Mouse (Mus musculus): Measurements from ENCODE around the gene Ppp3ca.

The Ppp3ca gene

DNA sequence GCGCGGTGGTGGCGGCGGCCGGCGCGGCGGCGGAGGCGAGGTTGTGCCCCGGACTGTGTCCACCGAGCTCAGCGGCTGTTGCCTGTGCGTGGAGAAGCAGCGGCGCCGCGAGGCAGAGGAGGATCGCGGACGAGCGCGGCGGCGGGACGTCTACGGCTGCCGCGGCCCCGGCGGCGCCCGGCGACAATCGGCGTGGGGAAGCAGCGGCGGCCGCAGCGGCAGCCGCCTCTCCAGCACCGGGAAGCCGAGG lies at the start of gene Ppp3ca:
Gene Ppp3ca (plus strand): TSS at position 15 of the 250 bp plus-strand sequence.
- peaks cover 7% of the 10 kb centered on the region for H3K27me3 ChIP-seq (ENCODE audit: insufficient read depth, low read length)
- no peaks in the 10 kb centered on the region for H3K36me3 ChIP-seq (ENCODE audit: insufficient read depth, low read length)

DNA sequence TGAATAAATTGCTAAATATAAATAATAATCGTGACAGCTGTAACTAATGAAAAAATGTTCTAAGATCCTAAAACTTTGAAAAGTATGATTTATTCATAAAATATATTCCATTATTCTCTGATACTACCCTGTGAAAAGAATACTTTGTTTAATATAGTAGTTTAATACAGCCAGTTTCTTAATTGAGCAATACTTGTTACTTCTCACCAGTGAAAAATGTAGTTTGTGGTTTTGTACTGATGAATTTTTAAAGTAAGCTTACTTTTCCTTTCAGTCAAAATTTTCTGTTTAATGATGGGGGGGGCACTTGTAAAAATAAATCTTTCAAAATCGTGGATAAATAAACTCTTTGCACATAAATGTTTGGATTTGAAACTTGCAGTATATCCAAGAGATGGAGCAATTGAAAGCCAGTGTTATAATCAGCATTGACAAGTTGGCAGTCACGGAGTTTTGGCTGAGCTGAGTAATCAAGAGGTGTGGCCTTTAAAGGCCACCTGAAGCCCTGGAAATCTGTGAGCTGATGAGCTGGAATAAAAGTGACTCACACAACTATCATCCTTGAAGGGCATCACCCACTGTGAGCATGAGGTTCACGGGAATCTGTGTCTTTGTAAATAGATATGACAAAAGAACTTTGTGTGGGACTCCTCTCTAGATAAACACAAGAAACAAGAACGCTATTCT lies 29.2 kb upstream of the Ppp3ca start:
- H3K9me3 ChIP-seq (ENCODE audit: low read length): no peaks in the 10 kb centered on the region
- TF ChIP-seq POU5F1 (IDR thresholded peaks at IDR 0.05; ENCODE audit: borderline replicate concordance, low read length) (no peak), NANOG (IDR thresholded peaks at IDR 0.05; ENCODE audit: borderline replicate concordance, low read length) (no peak), CTCF (conservative IDR thresholded peaks at IDR 0.05; ENCODE audit: low read length) (no peak)
- no peaks in the 10 kb centered on the region for H3K27me3 ChIP-seq (ENCODE audit: insufficient read depth, low read length)
- H3K4me1 ChIP-seq (replicated peaks; ENCODE audit: low read depth, low read length): no peaks in the 10 kb centered on the region
- H3K36me3 ChIP-seq (ENCODE audit: insufficient read depth, low read length): no peaks in the 10 kb centered on the region
- H3K4me3 ChIP-seq (replicated peaks; ENCODE audit: low read length): no peak overlapping the region

More for the DNA sequence above, at the start of gene Ppp3ca:
- H3K4me3 ChIP-seq (replicated peaks; ENCODE audit: low read length): peak within 1 kb of the TSS; percentile 92
- no peak for TF ChIP-seq NANOG (IDR thresholded peaks at IDR 0.05; ENCODE audit: borderline replicate concordance, low read length)
- TF ChIP-seq CTCF (conservative IDR thresholded peaks at IDR 0.05; ENCODE audit: low read length): no peak
- no peak for TF ChIP-seq POU5F1 (IDR thresholded peaks at IDR 0.05; ENCODE audit: borderline replicate concordance, low read length)
- peaks cover 20% of the 10 kb centered on the region for H3K4me1 ChIP-seq (replicated peaks; ENCODE audit: low read depth, low read length)
- H3K9me3 ChIP-seq (ENCODE audit: low read length): no peaks in the 10 kb centered on the region

DNA sequence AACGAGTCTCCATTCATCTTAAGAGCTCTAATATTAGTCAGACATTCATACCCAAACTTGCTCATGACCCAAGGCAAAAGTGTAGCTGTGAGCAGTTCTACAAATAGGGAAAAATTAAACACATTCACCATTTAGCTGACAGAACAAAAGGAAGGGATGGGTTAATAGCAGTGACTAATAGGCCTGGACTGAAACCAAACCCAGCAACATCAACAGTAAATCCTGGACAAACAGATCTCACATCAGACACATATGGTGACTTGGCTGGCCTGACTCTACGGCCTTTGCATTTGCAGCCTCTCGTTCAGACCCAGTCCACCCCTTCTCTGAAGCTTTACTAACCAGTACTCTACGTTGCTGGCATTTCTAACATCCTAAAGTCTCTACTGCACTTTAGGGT lies 19.0 kb upstream of the Ppp3ca start:
- no peaks in the 10 kb centered on the region for H3K9me3 ChIP-seq (ENCODE audit: low read length)
- H3K4me1 ChIP-seq (replicated peaks; ENCODE audit: low read depth, low read length): peaks cover 9% of the 10 kb centered on the region
- TF ChIP-seq CTCF (conservative IDR thresholded peaks at IDR 0.05; ENCODE audit: low read length) (no peak), POU5F1 (IDR thresholded peaks at IDR 0.05; ENCODE audit: borderline replicate concordance, low read length) (no peak)
- H3K4me3 ChIP-seq (replicated peaks; ENCODE audit: low read length): no peak overlapping the region
- no peaks in the 10 kb centered on the region for H3K36me3 ChIP-seq (ENCODE audit: insufficient read depth, low read length)
- no peaks in the 10 kb centered on the region for H3K27me3 ChIP-seq (ENCODE audit: insufficient read depth, low read length)

DNA sequence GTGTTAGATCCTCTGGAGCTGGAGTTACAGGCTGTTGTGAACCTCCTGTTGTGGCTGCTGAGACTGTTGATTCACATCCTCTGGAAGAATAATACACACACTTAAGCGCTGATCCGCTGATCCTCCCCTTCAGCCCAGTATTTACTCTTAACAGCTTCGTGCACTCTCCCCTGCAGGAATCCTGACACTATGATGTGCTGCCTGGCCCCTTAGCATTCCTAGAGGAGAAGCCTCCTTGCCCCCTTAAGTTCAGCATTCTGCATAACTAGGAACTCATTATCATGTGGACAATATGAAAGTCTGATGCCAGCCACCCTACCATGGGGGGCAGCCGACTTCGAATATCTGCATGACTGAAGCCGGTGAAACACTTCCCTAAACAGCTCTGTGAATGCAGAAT lies 18.4 kb upstream of the Ppp3ca start:
- Histone ChIP-seq H3K4me3 (replicated peaks; ENCODE audit: low read length) (no peak overlapping the region), H3K4me1 (replicated peaks; ENCODE audit: low read depth, low read length) (peaks cover 9% of the 10 kb centered on the region), H3K36me3 (ENCODE audit: insufficient read depth, low read length) (no peaks in the 10 kb centered on the region), H3K9me3 (ENCODE audit: low read length) (no peaks in the 10 kb centered on the region), H3K27me3 (ENCODE audit: insufficient read depth, low read length) (no peaks in the 10 kb centered on the region)
- TF ChIP-seq NANOG (IDR thresholded peaks at IDR 0.05; ENCODE audit: borderline replicate concordance, low read length): no peak
- no peak for TF ChIP-seq CTCF (conservative IDR thresholded peaks at IDR 0.05; ENCODE audit: low read length)
- TF ChIP-seq POU5F1 (IDR thresholded peaks at IDR 0.05; ENCODE audit: borderline replicate concordance, low read length): no peak

DNA sequence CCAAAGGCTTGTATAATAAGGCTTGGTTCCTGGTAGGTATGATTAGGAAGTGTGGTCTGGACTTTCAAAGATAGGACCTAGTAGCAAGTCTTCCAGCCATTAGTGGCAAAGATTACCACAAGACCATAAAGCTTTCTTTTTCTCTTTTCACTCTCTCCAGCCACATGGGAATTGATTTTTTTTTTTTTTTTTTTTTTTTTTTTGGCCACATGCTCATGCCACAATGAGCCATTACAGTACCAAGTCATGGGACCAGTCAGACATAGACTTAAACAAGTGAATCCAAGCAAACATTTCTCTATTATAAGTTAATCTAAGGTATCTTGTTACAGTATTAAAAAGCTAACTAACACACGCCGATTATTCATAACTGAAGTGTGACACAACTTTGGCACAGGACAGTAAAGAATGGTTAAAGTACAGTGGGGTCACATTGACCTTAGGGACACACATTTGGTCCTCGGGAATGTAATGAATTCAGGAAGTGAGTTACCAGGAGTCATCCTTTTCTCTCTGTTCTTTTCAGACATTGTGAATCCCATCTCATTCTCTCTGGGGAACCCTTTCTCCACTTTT lies 13.4 kb upstream of the Ppp3ca start:
- TF ChIP-seq CTCF (conservative IDR thresholded peaks at IDR 0.05; ENCODE audit: low read length) (no peak), POU5F1 (IDR thresholded peaks at IDR 0.05; ENCODE audit: borderline replicate concordance, low read length) (no peak), NANOG (IDR thresholded peaks at IDR 0.05; ENCODE audit: borderline replicate concordance, low read length) (no peak)
- Histone ChIP-seq H3K36me3 (ENCODE audit: insufficient read depth, low read length) (no peaks in the 10 kb centered on the region), H3K27me3 (ENCODE audit: insufficient read depth, low read length) (no peaks in the 10 kb centered on the region), H3K9me3 (ENCODE audit: low read length) (no peaks in the 10 kb centered on the region), H3K4me3 (replicated peaks; ENCODE audit: low read length) (no peak overlapping the region), H3K4me1 (replicated peaks; ENCODE audit: low read depth, low read length) (peaks cover 1% of the 10 kb centered on the region; the same call in 1 of the 2 replicates)

DNA sequence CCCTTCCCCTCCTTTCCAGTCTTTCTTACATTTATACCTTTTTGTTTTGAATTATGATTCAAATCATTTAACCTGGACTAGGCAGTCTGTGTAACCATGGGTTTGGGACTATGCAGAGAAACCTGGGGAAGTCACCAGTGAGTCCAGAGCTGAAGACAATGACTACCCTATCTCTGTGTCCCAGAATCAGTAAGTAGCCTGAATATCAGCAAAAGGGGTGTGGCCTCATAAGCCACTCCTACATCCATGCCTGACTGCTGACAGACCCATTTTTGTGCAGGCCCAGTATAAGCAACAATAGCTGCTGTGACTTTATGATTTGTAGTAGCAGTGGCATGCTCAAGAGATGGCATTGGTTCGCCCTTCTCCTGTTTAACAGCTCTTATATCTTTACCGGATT lies 11.2 kb upstream of the Ppp3ca start:
- no peak overlapping the region for H3K4me3 ChIP-seq (replicated peaks; ENCODE audit: low read length)
- H3K4me1 ChIP-seq (replicated peaks; ENCODE audit: low read depth, low read length): no peaks in the 10 kb centered on the region
- no peaks in the 10 kb centered on the region for H3K36me3 ChIP-seq (ENCODE audit: insufficient read depth, low read length)
- TF ChIP-seq POU5F1 (IDR thresholded peaks at IDR 0.05; ENCODE audit: borderline replicate concordance, low read length) (no peak), NANOG (IDR thresholded peaks at IDR 0.05; ENCODE audit: borderline replicate concordance, low read length) (no peak)
- H3K27me3 ChIP-seq (ENCODE audit: insufficient read depth, low read length): no peaks in the 10 kb centered on the region
- no peaks in the 10 kb centered on the region for H3K9me3 ChIP-seq (ENCODE audit: low read length)

DNA sequence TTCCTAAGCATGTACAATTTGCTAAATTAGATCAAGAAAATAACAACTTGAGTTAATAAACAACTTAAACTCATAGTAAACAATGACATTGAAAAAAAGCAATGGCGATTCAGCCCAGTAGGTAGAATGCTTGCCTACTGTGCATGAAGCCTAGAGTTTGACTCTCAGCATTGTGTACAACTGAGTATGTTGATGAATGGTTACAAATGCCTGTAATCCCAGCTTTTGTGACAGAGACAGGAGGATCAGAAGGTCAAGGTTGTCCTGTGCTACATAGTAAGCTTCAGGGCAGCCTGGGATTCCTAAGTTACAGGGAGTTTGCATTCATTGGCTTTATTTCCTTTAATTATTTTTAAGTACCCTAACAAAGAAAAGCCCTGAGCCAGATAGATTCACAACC lies 4.8 kb upstream of the Ppp3ca start:
- no peaks in the 10 kb centered on the region for H3K9me3 ChIP-seq (ENCODE audit: low read length)
- H3K36me3 ChIP-seq (ENCODE audit: insufficient read depth, low read length): no peaks in the 10 kb centered on the region
- no peak overlapping the region for H3K4me3 ChIP-seq (replicated peaks; ENCODE audit: low read length)
- TF ChIP-seq NANOG (IDR thresholded peaks at IDR 0.05; ENCODE audit: borderline replicate concordance, low read length): peak; percentile 95
- no peak for TF ChIP-seq CTCF (conservative IDR thresholded peaks at IDR 0.05; ENCODE audit: low read length)
- TF ChIP-seq POU5F1 (IDR thresholded peaks at IDR 0.05; ENCODE audit: borderline replicate concordance, low read length): no peak
- peaks cover 12% of the 10 kb centered on the region for H3K4me1 ChIP-seq (replicated peaks; ENCODE audit: low read depth, low read length)
- no peaks in the 10 kb centered on the region for H3K27me3 ChIP-seq (ENCODE audit: insufficient read depth, low read length)

DNA sequence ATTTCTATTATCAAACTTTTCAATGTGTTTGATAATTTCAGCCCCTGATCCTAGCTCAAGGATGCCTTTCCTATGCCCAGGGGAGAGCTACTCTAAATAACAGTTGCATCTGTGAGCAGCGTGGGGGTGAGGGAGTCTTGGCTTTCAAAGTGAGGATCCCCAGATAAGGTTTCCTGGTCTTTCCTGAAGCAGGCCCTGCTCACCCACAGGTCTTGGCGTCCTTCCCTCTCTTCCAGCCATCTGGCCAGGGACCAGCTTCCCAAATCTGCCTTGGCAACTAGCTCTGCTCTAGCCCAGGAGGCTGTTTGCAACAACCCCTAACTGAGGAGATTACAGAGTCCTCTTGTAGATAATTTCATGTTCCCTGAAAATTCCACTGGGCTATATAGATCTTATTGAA lies 1.9 kb upstream of the Ppp3ca start:
- H3K9me3 ChIP-seq (ENCODE audit: low read length): no peaks in the 10 kb centered on the region
- peaks cover 20% of the 10 kb centered on the region for H3K4me1 ChIP-seq (replicated peaks; ENCODE audit: low read depth, low read length)
- TF ChIP-seq POU5F1 (IDR thresholded peaks at IDR 0.05; ENCODE audit: borderline replicate concordance, low read length) (no peak), NANOG (IDR thresholded peaks at IDR 0.05; ENCODE audit: borderline replicate concordance, low read length) (no peak)
- H3K36me3 ChIP-seq (ENCODE audit: insufficient read depth, low read length): no peaks in the 10 kb centered on the region
- H3K27me3 ChIP-seq (ENCODE audit: insufficient read depth, low read length): peaks cover 7% of the 10 kb centered on the region
- no peak overlapping the region for H3K4me3 ChIP-seq (replicated peaks; ENCODE audit: low read length)
